Mouse (Mus musculus) hindbrain, embryonic 12.5 days (tissue): ENCODE measurements around the gene Gstk1. TPM values are rescaled to one million over a fixed set of nuclear protein-coding genes. Genes with fewer than 3 reads are reported as not detected.
A peak's percentile ranks its signal among the peaks of the same experiment; 100 is the strongest.

Experiments used
- ATAC-seq: fragments of 200-750 bp; cut with Nextera tagmentation; 2 replicates; pipeline ENCODE4 v1.8.0; 2017; ENCODE audit warnings: moderate TSS enrichment; ENCODE audit not compliant: low FRiP score
- H3K27ac ChIP-seq: fragments of 300-500 bp; sonication (generic); 2 replicates; pipeline ENCODE4 v1.5.1; 2016; ENCODE audit warnings: mild to moderate bottlenecking
- H3K27me3 ChIP-seq: fragments of 300-500 bp; sonication (generic); 2 replicates; pipeline ENCODE4 v1.6.1; 2016; ENCODE audit warnings: mild to moderate bottlenecking
- H3K36me3 ChIP-seq: fragments of 300-500 bp; sonication (generic); 2 replicates; pipeline ENCODE4 v1.6.1; 2016; ENCODE audit warnings: mild to moderate bottlenecking
- H3K4me1 ChIP-seq: fragments of 300-500 bp; sonication (generic); 2 replicates; pipeline ENCODE4 v1.6.1; 2016
- H3K4me2 ChIP-seq: fragments of 300-500 bp; sonication (generic); replicated peaks from 2 replicates; pipeline ENCODE4 v1.6.1; 2016; ENCODE audit warnings: mild to moderate bottlenecking
- H3K4me3 ChIP-seq: fragments of 300-500 bp; sonication (generic); 2 replicates; pipeline ENCODE4 v1.5.1; 2016; ENCODE audit warnings: mild to moderate bottlenecking
- H3K9ac ChIP-seq: fragments of 300-500 bp; sonication (generic); 2 replicates; pipeline ENCODE4 v1.6.1; 2016; ENCODE audit warnings: mild to moderate bottlenecking, moderate library complexity
- H3K9me3 ChIP-seq: fragments of 300-500 bp; sonication (generic); replicated peaks from 2 replicates; pipeline ENCODE4 v1.6.1; 2016; ENCODE audit warnings: mild to moderate bottlenecking
- WGBS: fragments of 180-500 bp; shearing (Covaris S2); methylation state at CpG from one replicate; pipeline ENCODE4 v1.1.7; 2016; 5-methylcytosine and 5-hydroxymethylcytosine counted together
- polyA plus RNA-seq: library from polyadenylated mRNA; unstranded; fragments of >200 nt; fragmentation: Nextera tagmentation; extraction: Ambion mirVana; gene quantifications from 2 replicates; pipeline ENCODE4 v1.2.1, GENCODE M21; 2016

The Gstk1 gene
- 16.2 and 18.8 TPM in 2 replicates for polyA plus RNA-seq

- peaks cover 6% of the 10 kb centered on the region; the same call in 1 of the 2 replicates for H3K4me1 ChIP-seq
- ATAC-seq: peak; percentile 99
- H3K4me2 ChIP-seq: peak within 1 kb of the TSS; percentile 73
- H3K4me3 ChIP-seq: peak within 1 kb of the TSS; percentile 39
- H3K9ac ChIP-seq: peak within 1 kb of the TSS; percentile 50; the same call in 1 of the 2 replicates
- no peak within 1 kb of the TSS for H3K27ac ChIP-seq
- no peaks in the 10 kb centered on the region for H3K36me3 ChIP-seq
- H3K27me3 ChIP-seq: peaks cover 11% of the 10 kb centered on the region; the same call in 1 of the 2 replicates
- 3% methylated on average over 28 of the region's 28 CpGs for WGBS
- H3K9me3 ChIP-seq: no peaks in the 10 kb centered on the region
Measured at GRCm38 (mm10) chr6:42245711-42246353, at the start of gene Gstk1. Gene Gstk1, plus strand, starts transcription at chr6:42245935.

- WGBS: 42% methylated on average over 3 of the region's 3 CpGs
- Histone ChIP-seq H3K9ac (no peak overlapping the region), H3K9me3 (no peaks in the 10 kb centered on the region), H3K4me3 (no peak overlapping the region), H3K4me2 (no peak overlapping the region), H3K27ac (no peak overlapping the region), H3K36me3 (no peaks in the 10 kb centered on the region), H3K4me1 (no peaks in the 10 kb centered on the region), H3K27me3 (no peaks in the 10 kb centered on the region)
- no peak for ATAC-seq
Measured at GRCm38 (mm10) chr6:42197710-42198109, 48.0 kb upstream of the Gstk1 start.

- no peaks in the 10 kb centered on the region for H3K4me1 ChIP-seq
- H3K9ac ChIP-seq: no peak overlapping the region
- no peak overlapping the region for H3K27ac ChIP-seq
- H3K9me3 ChIP-seq: no peaks in the 10 kb centered on the region
- no peak for ATAC-seq
- no peaks in the 10 kb centered on the region for H3K27me3 ChIP-seq
- WGBS: 90% methylated on average over 1 of the region's 1 CpGs
- no peaks in the 10 kb centered on the region for H3K36me3 ChIP-seq
- H3K4me3 ChIP-seq: no peak overlapping the region
- H3K4me2 ChIP-seq: no peak overlapping the region
Measured at GRCm38 (mm10) chr6:42199498-42199897, 46.2 kb upstream of the Gstk1 start.

- H3K4me2 ChIP-seq: no peak within 1 kb of the TSS
- no peaks in the 10 kb centered on the region for H3K36me3 ChIP-seq
- H3K4me3 ChIP-seq: no peak within 1 kb of the TSS
- H3K27ac ChIP-seq: no peak within 1 kb of the TSS
- no peaks in the 10 kb centered on the region for H3K4me1 ChIP-seq
- no peaks in the 10 kb centered on the region for H3K27me3 ChIP-seq
- no peaks in the 10 kb centered on the region for H3K9me3 ChIP-seq
- ATAC-seq: no peak
- H3K9ac ChIP-seq: no peak within 1 kb of the TSS
- WGBS: 85% methylated on average over 2 of the region's 2 CpGs
Measured at GRCm38 (mm10) chr6:42215028-42215427, 30.7 kb upstream of the Gstk1 start, which contains the start of gene Tas2r144. Gene Tas2r144, plus strand, starts transcription at chr6:42215328.

- no peak for ATAC-seq
- Histone ChIP-seq H3K4me2 (no peak overlapping the region), H3K9me3 (no peaks in the 10 kb centered on the region), H3K9ac (no peak overlapping the region), H3K36me3 (no peaks in the 10 kb centered on the region), H3K27ac (no peak overlapping the region), H3K4me1 (no peaks in the 10 kb centered on the region), H3K27me3 (no peaks in the 10 kb centered on the region), H3K4me3 (no peak overlapping the region)
- WGBS: 63% methylated on average over 3 of the region's 3 CpGs
Measured at GRCm38 (mm10) chr6:42222286-42222685, 23.4 kb upstream of the Gstk1 start.

GRCm38 (mm10) chr6:42225046-42225445, 20.7 kb upstream of the Gstk1 start:
- ATAC-seq: no peak
- no peak overlapping the region for H3K9ac ChIP-seq
- H3K36me3 ChIP-seq: no peaks in the 10 kb centered on the region
- no peak overlapping the region for H3K4me3 ChIP-seq
- H3K4me2 ChIP-seq: no peak overlapping the region
- no peak overlapping the region for H3K27ac ChIP-seq
- WGBS: 83% methylated on average over 4 of the region's 4 CpGs
- H3K9me3 ChIP-seq: no peaks in the 10 kb centered on the region
- H3K27me3 ChIP-seq: no peaks in the 10 kb centered on the region
- H3K4me1 ChIP-seq: no peaks in the 10 kb centered on the region

GRCm38 (mm10) chr6:42227240-42228101, 18.3 kb upstream of the Gstk1 start:
- Histone ChIP-seq H3K4me1 (no peaks in the 10 kb centered on the region), H3K36me3 (no peaks in the 10 kb centered on the region), H3K9ac (no peak overlapping the region), H3K27ac (no peak overlapping the region), H3K9me3 (no peaks in the 10 kb centered on the region), H3K4me2 (no peak overlapping the region), H3K4me3 (no peak overlapping the region), H3K27me3 (no peaks in the 10 kb centered on the region)
- 36% methylated on average over 17 of the region's 17 CpGs for WGBS
- ATAC-seq: no peak

GRCm38 (mm10) chr6:42229610-42230009, 16.1 kb upstream of the Gstk1 start:
- Histone ChIP-seq H3K9me3 (no peaks in the 10 kb centered on the region), H3K27me3 (no peaks in the 10 kb centered on the region), H3K27ac (no peak overlapping the region), H3K36me3 (no peaks in the 10 kb centered on the region), H3K4me3 (no peak overlapping the region), H3K4me1 (no peaks in the 10 kb centered on the region), H3K4me2 (no peak overlapping the region), H3K9ac (no peak overlapping the region)
- 76% methylated on average over 4 of the region's 4 CpGs for WGBS
- ATAC-seq: no peak

GRCm38 (mm10) chr6:42231191-42231590, 14.5 kb upstream of the Gstk1 start:
- H3K27ac ChIP-seq: no peak overlapping the region
- H3K27me3 ChIP-seq: no peaks in the 10 kb centered on the region
- H3K4me1 ChIP-seq: no peaks in the 10 kb centered on the region
- H3K4me3 ChIP-seq: no peak overlapping the region
- no peak for ATAC-seq
- no peak overlapping the region for H3K4me2 ChIP-seq
- H3K9ac ChIP-seq: no peak overlapping the region
- 91% methylated on average over 3 of the region's 3 CpGs for WGBS
- no peaks in the 10 kb centered on the region for H3K9me3 ChIP-seq
- no peaks in the 10 kb centered on the region for H3K36me3 ChIP-seq

GRCm38 (mm10) chr6:42237276-42237805, 8.4 kb upstream of the Gstk1 start:
- H3K36me3 ChIP-seq: no peaks in the 10 kb centered on the region
- H3K27me3 ChIP-seq: no peaks in the 10 kb centered on the region
- H3K9ac ChIP-seq: no peak overlapping the region
- 77% methylated on average over 6 of the region's 6 CpGs for WGBS
- ATAC-seq: no peak
- H3K4me1 ChIP-seq: no peaks in the 10 kb centered on the region
- no peak overlapping the region for H3K27ac ChIP-seq
- H3K4me2 ChIP-seq: no peak overlapping the region
- no peak overlapping the region for H3K4me3 ChIP-seq
- no peaks in the 10 kb centered on the region for H3K9me3 ChIP-seq

- no peak for ATAC-seq
- Histone ChIP-seq H3K9ac (no peak overlapping the region), H3K9me3 (no peaks in the 10 kb centered on the region)
Measured at GRCm38 (mm10) chr6:42241311-42242045, 4.3 kb upstream of the Gstk1 start.

GRCm38 (mm10) chr6:42247173-42247572, 1.4 kb downstream of the Gstk1 start:
- 9% methylated on average over 8 of the region's 8 CpGs for WGBS

More at GRCm38 (mm10) chr6:42241311-42242045, 4.3 kb upstream of the Gstk1 start:
- H3K36me3 ChIP-seq: no peaks in the 10 kb centered on the region
- H3K4me2 ChIP-seq: no peak overlapping the region
- peaks cover 6% of the 10 kb centered on the region; the same call in 1 of the 2 replicates for H3K27me3 ChIP-seq
- peaks cover 6% of the 10 kb centered on the region; the same call in 1 of the 2 replicates for H3K4me1 ChIP-seq
- no peak overlapping the region for H3K27ac ChIP-seq
- 77% methylated on average over 6 of the region's 6 CpGs for WGBS
- no peak overlapping the region for H3K4me3 ChIP-seq

More at GRCm38 (mm10) chr6:42247173-42247572, 1.4 kb downstream of the Gstk1 start:
- Histone ChIP-seq H3K36me3 (no peaks in the 10 kb centered on the region), H3K27me3 (peaks cover 11% of the 10 kb centered on the region; the same call in 1 of the 2 replicates), H3K27ac (no peak overlapping the region), H3K4me3 (no peak overlapping the region), H3K4me1 (peaks cover 6% of the 10 kb centered on the region; the same call in 1 of the 2 replicates), H3K4me2 (peak overlapping the region; percentile 25), H3K9me3 (no peaks in the 10 kb centered on the region), H3K9ac (no peak overlapping the region)
- peak; percentile 33; the same call in 1 of the 2 replicates for ATAC-seq
